Mouse (Mus musculus) CH12.LX (cell line): ENCODE data around the gene Mettl27. TPM values are rescaled to one million over a fixed set of nuclear protein-coding genes. Genes with fewer than 3 reads are reported as not detected.

Experiments
- DNase-seq: peaks from one replicate; pipeline ENCODE4 v3.0.0-alpha.2; 2013; ENCODE audit errors: extremely low read depth
- H3K27ac ChIP-seq: 2 replicates; pipeline ENCODE4 v1.5.1; 2012; ENCODE audit warnings: low read depth, mild to moderate bottlenecking, control low read depth, moderate library complexity; ENCODE audit not compliant: insufficient read depth
- H3K27me3 ChIP-seq: replicated peaks from 2 replicates; pipeline ENCODE3; 2012; ENCODE audit warnings: inconsistent platforms
- H3K36me3 ChIP-seq, 2 experiments: replicated peaks in 1 of 2; 2 replicates each; pipeline versions ENCODE3 to v1.6.1; 2012; ENCODE audit warnings: inconsistent platforms in 1 of 2, low read length in 1 of 2, mild to moderate bottlenecking in 1 of 2, mixed read lengths in 1 of 2, moderate library complexity in 1 of 2; ENCODE audit not compliant: control insufficient read depth in 1 of 2, insufficient read depth in 1 of 2
- H3K4me1 ChIP-seq, 2 experiments: 2 replicates each; pipeline ENCODE4 v1.6.1; 2012; ENCODE audit warnings: inconsistent platforms in 1 of 2, moderate library complexity in 1 of 2; ENCODE audit not compliant: insufficient read depth in 2 of 2, control insufficient read depth in 1 of 2
- H3K4me2 ChIP-seq: 2 replicates; pipeline ENCODE4 v1.6.1; 2012; ENCODE audit warnings: low read depth, mild to moderate bottlenecking, control low read depth; ENCODE audit not compliant: poor library complexity, insufficient read depth, severe bottlenecking
- H3K4me3 ChIP-seq, 3 experiments: fragments of 150-350 bp in 1 of 3; sonication (generic) in 1 of 3; replicated peaks in 1 of 3; 2 replicates each; pipeline versions ENCODE3 to v1.5.1; 2011 to 2012; ENCODE audit warnings: low read depth in 2 of 3, low read length in 2 of 3, mild to moderate bottlenecking in 2 of 3, moderate library complexity in 2 of 3, control low read depth in 1 of 3, improper control_type of control experiment in 1 of 3, inconsistent platforms in 1 of 3, mixed read lengths in 1 of 3; ENCODE audit not compliant: poor library complexity in 1 of 3
- H3K79me2 ChIP-seq: replicated peaks from 2 replicates; pipeline ENCODE4 v1.6.1; 2012; ENCODE audit warnings: mild to moderate bottlenecking, moderate library complexity; ENCODE audit not compliant: control insufficient read depth, poor library complexity, insufficient read depth, severe bottlenecking; ENCODE audit errors: extremely low read depth
- H3K9ac ChIP-seq: 2 replicates; pipeline ENCODE4 v1.6.1; 2012; ENCODE audit warnings: low read depth, mild to moderate bottlenecking, control low read depth, moderate library complexity; ENCODE audit not compliant: insufficient read depth
- H3K9me3 ChIP-seq: replicated peaks from 2 replicates; pipeline ENCODE3; 2012; ENCODE audit warnings: low read length, inconsistent platforms, mixed read lengths
- CTCF ChIP-seq, 2 experiments: IDR thresholded peaks in 1 of 2; conservative IDR thresholded peaks in 1 of 2; 2 replicates each; pipeline ENCODE4 v1.5.1; 2011 to 2012; ENCODE audit warnings: low read depth in 2 of 2, low read length in 2 of 2, improper control_type of control experiment in 1 of 2, inconsistent platforms in 1 of 2, mild to moderate bottlenecking in 1 of 2, moderate library complexity in 1 of 2
- ELF1 ChIP-seq: IDR thresholded peaks from 2 replicates; pipeline ENCODE4 v1.6.1; 2014; ENCODE audit warnings: low read depth, mild to moderate bottlenecking, inconsistent platforms, low read length, improper control_type of control experiment
- ETS1 ChIP-seq: conservative IDR thresholded peaks from 2 replicates; pipeline ENCODE4 v1.6.1; 2012; ENCODE audit warnings: low read depth, mild to moderate bottlenecking, inconsistent platforms, low read length, improper control_type of control experiment, moderate library complexity
- GABPA ChIP-seq: IDR thresholded peaks from 2 replicates; pipeline ENCODE4 v1.6.1; 2012; ENCODE audit warnings: low read depth, low read length, improper control_type of control experiment, inconsistent platforms; ENCODE audit not compliant: insufficient replicate concordance
- IRF4 ChIP-seq: IDR thresholded peaks from 2 replicates; pipeline ENCODE4 v1.6.1; 2014; ENCODE audit warnings: low read depth, mild to moderate bottlenecking, inconsistent platforms, low read length, improper control_type of control experiment
- JUND ChIP-seq: conservative IDR thresholded peaks from 2 replicates; pipeline ENCODE4 v1.6.1; 2011; ENCODE audit warnings: low read depth, low read length, improper control_type of control experiment
- KAT2A ChIP-seq: IDR thresholded peaks from 2 replicates; pipeline ENCODE4 v1.6.1; 2012; ENCODE audit warnings: low read length, improper control_type of control experiment, inconsistent platforms; ENCODE audit not compliant: insufficient replicate concordance
- MAX ChIP-seq: IDR thresholded peaks from 2 replicates; pipeline ENCODE4 v1.6.1; 2011; ENCODE audit warnings: low read length, improper control_type of control experiment
- RCOR1 ChIP-seq: conservative IDR thresholded peaks from 2 replicates; pipeline ENCODE4 v1.6.1; 2012; ENCODE audit warnings: low read depth, mild to moderate bottlenecking, inconsistent platforms, low read length, improper control_type of control experiment
- SMC3 ChIP-seq: IDR thresholded peaks from 2 replicates; pipeline ENCODE4 v1.6.1; 2011; ENCODE audit warnings: low read depth, low read length, improper control_type of control experiment
- TCF12 ChIP-seq: IDR thresholded peaks from 2 replicates; pipeline ENCODE4 v1.6.1; 2014; ENCODE audit warnings: low read depth, mild to moderate bottlenecking, inconsistent platforms, low read length, improper control_type of control experiment
- UBTF ChIP-seq: IDR thresholded peaks from 2 replicates; pipeline ENCODE4 v1.6.1; 2012; ENCODE audit warnings: low read depth, mild to moderate bottlenecking, inconsistent platforms, low read length, improper control_type of control experiment, moderate library complexity
- USF1 ChIP-seq: IDR thresholded peaks from 2 replicates; pipeline ENCODE4 v1.6.1; 2014; ENCODE audit warnings: low read depth, mild to moderate bottlenecking, inconsistent platforms, low read length, improper control_type of control experiment
- ZC3H11A ChIP-seq: IDR thresholded peaks from 2 replicates; pipeline ENCODE4 v1.6.1; 2012; ENCODE audit warnings: low read depth, mild to moderate bottlenecking, inconsistent platforms, low read length, improper control_type of control experiment
- ZKSCAN1 ChIP-seq: IDR thresholded peaks from 2 replicates; pipeline ENCODE4 v1.6.1; 2012; ENCODE audit warnings: low read depth, inconsistent platforms, low read length, improper control_type of control experiment, borderline replicate concordance
- ZMIZ1 ChIP-seq: IDR thresholded peaks from 2 replicates; pipeline ENCODE4 v1.6.1; 2012; ENCODE audit warnings: low read depth, mild to moderate bottlenecking, inconsistent platforms, low read length, improper control_type of control experiment
- ZNF384 ChIP-seq: IDR thresholded peaks from 2 replicates; pipeline ENCODE4 v1.6.1; 2012; ENCODE audit warnings: low read depth, low read length, improper control_type of control experiment, inconsistent platforms
- dilution Hi-C: fragments of 300-500 bp; cut with MboI; formaldehyde crosslinking; loops from 2 replicates; pipeline ENCODE4 v1.14.3; 2020; ENCODE audit warnings: low sequenced_read_pairs; ENCODE audit not compliant: extremely low pct_unique_long_range_greater_than_20kb, extremely low pct_ligation_motif_present
- in situ Hi-C: fragments of 300-500 bp; cut with MboI; formaldehyde crosslinking; loops from 3 replicates; pipeline ENCODE4 v1.14.3; 2019; ENCODE audit warnings: low sequenced_read_pairs, low pct_ligation_motif_present, low pct_unique_long_range_greater_than_20kb, mixed read lengths
- polyA plus RNA-seq: library from polyadenylated mRNA; unstranded; fragments of >175 nt; gene quantifications from 2 replicates; pipeline ENCODE4 v1.2.1, GENCODE M21; 2012; ENCODE audit warnings: low read depth; ENCODE audit not compliant: insufficient read length
- total RNA-seq, 2 experiments: library from RNA; depleted of rRNA; stranded (reverse); fragments of 300-350 nt in 1 of 2; fragments of >200 nt in 1 of 2; gene quantifications; 2 replicates each; pipeline ENCODE4 v1.2.3; 2012 to 2014

Mettl27 gene
- total and polyA plus RNA-seq, 3 experiments, result 0.73 to 1.9 (median 0.93) TPM

GRCm38 (mm10) chr5:134887447-134888335 is 44.5 kb upstream of the Mettl27 start:
- in situ Hi-C loops (loop anchor here (25.0 kb wide), 1 partner anchor 100 kb away; no protein-coding TSS in a partner anchor), dilution Hi-C loops (no loop called here)
- peaks cover 78% of the 10 kb centered on the region for H3K27me3 ChIP-seq
- no peak overlapping the region for H3K4me2 ChIP-seq
- peaks cover 3% of the 10 kb centered on the region for H3K9me3 ChIP-seq
- TF ChIP-seq MAX (no peak), ETS1 (no peak), JUND (no peak), ZNF384 (no peak), IRF4 (no peak), ZKSCAN1 (no peak), TCF12 (no peak), UBTF (no peak), ZC3H11A (no peak), RCOR1 (no peak), SMC3 (no peak), ZMIZ1 (no peak), ELF1 (no peak), USF1 (no peak), KAT2A (no peak)
- no peak overlapping the region for H3K27ac ChIP-seq
- no peaks in the 10 kb centered on the region for H3K4me1 ChIP-seq
- no peak overlapping the region for H3K4me3 ChIP-seq
- no peak overlapping the region for H3K9ac ChIP-seq
- no peaks in the 10 kb centered on the region for H3K79me2 ChIP-seq
- no peaks in the 10 kb centered on the region for H3K36me3 ChIP-seq
- DNase-seq, result no peak

DNA sequence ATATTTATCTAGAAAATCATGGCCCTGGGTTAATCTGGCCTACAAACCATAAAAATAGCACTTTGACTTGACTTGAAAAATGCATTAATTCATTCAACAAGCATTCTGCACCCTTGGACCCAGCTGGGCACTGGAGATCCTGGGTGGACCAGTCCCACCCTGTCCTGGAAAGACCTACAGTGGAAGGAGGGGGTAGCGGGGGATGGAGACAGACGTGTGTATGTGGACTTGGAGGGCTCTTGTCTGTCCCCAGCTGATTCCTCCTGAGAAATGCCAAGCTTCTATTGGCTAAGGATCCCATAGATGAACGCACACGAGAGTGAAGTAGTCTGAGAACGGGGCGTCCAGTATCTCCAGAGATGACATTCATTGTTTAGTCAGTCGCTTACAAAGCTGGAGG is 43.7 kb upstream of the Mettl27 start:
- Histone ChIP-seq H3K4me3 (no peak overlapping the region), H3K4me2 (no peak overlapping the region), H3K9me3 (peaks cover 9% of the 10 kb centered on the region), H3K36me3 (no peaks in the 10 kb centered on the region), H3K4me1 (no peaks in the 10 kb centered on the region), H3K79me2 (no peaks in the 10 kb centered on the region), H3K27me3 (peaks cover 73% of the 10 kb centered on the region), H3K9ac (no peak overlapping the region), H3K27ac (no peak overlapping the region)
- in situ Hi-C loops (loop anchor here (25.0 kb wide), 1 partner anchor 101 kb away; no protein-coding TSS in a partner anchor), dilution Hi-C loops (no loop called here)
- TF ChIP-seq CTCF (conservative IDR thresholded peaks at IDR 0.05 in 1 of 2, IDR thresholded peaks at IDR 0.05 in 1 of 2; ENCODE audit: low read depth in 2 of 2, low read length in 2 of 2) (no peak), GABPA (no peak)
- DNase-seq, result no peak
